Mouse (Mus musculus) naive thymus-derived CD4-positive, alpha-beta T cell, adult 2 months (primary cell): ENCODE data around the gene Fbln2.
A peak's percentile ranks its signal among the peaks of the same experiment; 100 is the strongest.

Experiments
- DNase-seq: peaks from one replicate; pipeline ENCODE4 v3.0.0-alpha.2; 2011; ENCODE audit warnings: low read depth

The Fbln2 gene

GRCm38 (mm10) chr6:91279477-91279876 lies 67.2 kb downstream of the Fbln2 start:
- no peak for DNase-seq

GRCm38 (mm10) chr6:91281206-91281605 lies 69.0 kb downstream of the Fbln2 start:
- DNase-seq, result peak; percentile 74

GRCm38 (mm10) chr6:91281747-91282146 lies 69.5 kb downstream of the Fbln2 start:
- DNase-seq, result no peak

GRCm38 (mm10) chr6:91283031-91283430 lies 70.8 kb downstream of the Fbln2 start:
- no peak for DNase-seq

- no peak for DNase-seq
These were observed 72.5 kb downstream of the Fbln2 start for GRCm38 (mm10) chr6:91284521-91285449.

- peak; percentile 40 for DNase-seq
These were observed 73.2 kb downstream of the Fbln2 start for GRCm38 (mm10) chr6:91285450-91285790.

- no peak for DNase-seq
These were observed 73.7 kb downstream of the Fbln2 start for GRCm38 (mm10) chr6:91285814-91286545.

GRCm38 (mm10) chr6:91286624-91287023 lies 74.4 kb downstream of the Fbln2 start:
- DNase-seq, result peak; percentile 65

- DNase-seq, result no peak
These were observed 74.9 kb downstream of the Fbln2 start for GRCm38 (mm10) chr6:91287148-91287547.

- DNase-seq, result no peak
These were observed 75.4 kb downstream of the Fbln2 start for GRCm38 (mm10) chr6:91287636-91288035.

GRCm38 (mm10) chr6:91288251-91288785 lies 76.1 kb downstream of the Fbln2 start:
- DNase-seq, result no peak

GRCm38 (mm10) chr6:91288961-91289360 lies 76.7 kb downstream of the Fbln2 start:
- no peak for DNase-seq

- DNase-seq, result no peak
These were observed 78.7 kb downstream of the Fbln2 start for GRCm38 (mm10) chr6:91290937-91291336.

GRCm38 (mm10) chr6:91295431-91295830 lies 83.2 kb downstream of the Fbln2 start:
- no peak for DNase-seq

- no peak for DNase-seq
These were observed 86.6 kb downstream of the Fbln2 start for GRCm38 (mm10) chr6:91298828-91299227.

- DNase-seq, result no peak
These were observed 87.8 kb downstream of the Fbln2 start for GRCm38 (mm10) chr6:91300079-91300478.

GRCm38 (mm10) chr6:91301839-91302238 lies 89.6 kb downstream of the Fbln2 start:
- DNase-seq, result no peak

GRCm38 (mm10) chr6:91302337-91302736 lies 90.1 kb downstream of the Fbln2 start:
- DNase-seq, result no peak

GRCm38 (mm10) chr6:91304172-91304571 lies 91.9 kb downstream of the Fbln2 start:
- no peak for DNase-seq

GRCm38 (mm10) chr6:91307972-91308371 lies 95.7 kb downstream of the Fbln2 start:
- no peak for DNase-seq

- DNase-seq, result no peak
These were observed 98.9 kb downstream of the Fbln2 start for GRCm38 (mm10) chr6:91311204-91311603.

- DNase-seq, result no peak
These were observed 100.2 kb downstream of the Fbln2 start for GRCm38 (mm10) chr6:91312491-91312890.
